Mouse (Mus musculus) kidney, adult 18-20 months (tissue): Measurements from ENCODE around the gene Ddr1.

Experiments used
- DNase-seq: peaks from one replicate; pipeline ENCODE4 v3.0.0; 2021

Ddr1 gene

GRCm38 (mm10) chr17:35689936-35690645 lies 14.3 kb downstream of the Ddr1 start:
- DNase-seq = no peak

- no peak for DNase-seq
Measured at GRCm38 (mm10) chr17:35688347-35689175, 15.9 kb downstream of the Ddr1 start.

- DNase-seq = no peak
Measured at GRCm38 (mm10) chr17:35685061-35685460, 19.4 kb downstream of the Ddr1 start.

- no peak for DNase-seq
Measured at GRCm38 (mm10) chr17:35681986-35682385, 22.4 kb downstream of the Ddr1 start.

GRCm38 (mm10) chr17:35680591-35680990 lies 23.8 kb downstream of the Ddr1 start:
- DNase-seq = no peak

- DNase-seq = peak; percentile 86
Measured at GRCm38 (mm10) chr17:35673416-35674035, 30.9 kb downstream of the Ddr1 start, which contains the start of gene Gtf2h4. Gene Gtf2h4, minus strand, starts transcription at chr17:35673739.

GRCm38 (mm10) chr17:35672527-35672926 lies 31.9 kb downstream of the Ddr1 start:
- DNase-seq = no peak

GRCm38 (mm10) chr17:35671846-35672245 lies 32.6 kb downstream of the Ddr1 start:
- DNase-seq = no peak

- DNase-seq = no peak
Measured at GRCm38 (mm10) chr17:35669731-35670130, 34.7 kb downstream of the Ddr1 start.

- peak; percentile 99 for DNase-seq
Measured at GRCm38 (mm10) chr17:35667334-35668065, 36.9 kb downstream of the Ddr1 start, which contains the start of gene Vars2. Gene Vars2, minus strand, starts transcription at chr17:35667592.

- peak; percentile 12 for DNase-seq
Measured at GRCm38 (mm10) chr17:35666851-35667256, 37.6 kb downstream of the Ddr1 start.

- peak; percentile 38 for DNase-seq
Measured at GRCm38 (mm10) chr17:35665957-35666515, 38.4 kb downstream of the Ddr1 start.

GRCm38 (mm10) chr17:35653086-35653485 lies 51.3 kb downstream of the Ddr1 start:
- DNase-seq = no peak

- peak; percentile 45 for DNase-seq
Measured at GRCm38 (mm10) chr17:35649429-35649828, 55.0 kb downstream of the Ddr1 start.

GRCm38 (mm10) chr17:35643609-35644236 lies 60.7 kb downstream of the Ddr1 start, which contains the start of gene Mucl3:
Gene Mucl3, minus strand, starts transcription at chr17:35643695.
- DNase-seq = no peak

GRCm38 (mm10) chr17:35639352-35639751 lies 65.1 kb downstream of the Ddr1 start:
- no peak for DNase-seq

- DNase-seq = peak; percentile 57
Measured at GRCm38 (mm10) chr17:35638475-35639190, 65.8 kb downstream of the Ddr1 start.

GRCm38 (mm10) chr17:35636363-35636762 lies 68.1 kb downstream of the Ddr1 start:
- DNase-seq = peak; percentile 28

- peak; percentile 74 for DNase-seq
Measured at GRCm38 (mm10) chr17:35635699-35636111, 68.7 kb downstream of the Ddr1 start.

- DNase-seq = no peak
Measured at GRCm38 (mm10) chr17:35635202-35635601, 69.2 kb downstream of the Ddr1 start.

- DNase-seq = peak; percentile 37
Measured at GRCm38 (mm10) chr17:35633992-35634391, 70.4 kb downstream of the Ddr1 start.
